Mouse (Mus musculus) myocyte (in vitro differentiated cells): ENCODE measurements around the gene Dph3. TPM values are rescaled to one million over a fixed set of nuclear protein-coding genes. Genes with fewer than 3 reads are reported as not detected.
"Not testable (repeated sequence)": the region's sequence is repeated elsewhere in the genome, so short reads cannot be mapped to it uniquely, and the experiment has no call there.

Experiments
- H3K27me3 ChIP-seq: one replicate; pipeline ENCODE4 v1.6.1; 2011; ENCODE audit not compliant: control insufficient read depth, insufficient read depth, insufficient read length
- H3K36me3 ChIP-seq: one replicate; pipeline ENCODE4 v1.6.1; 2011; ENCODE audit not compliant: control insufficient read depth, insufficient read depth
- H3K4me2 ChIP-seq: one replicate; pipeline ENCODE4 v1.6.1; 2011; ENCODE audit warnings: low read depth, control low read depth
- H3K4me3 ChIP-seq: one replicate; pipeline ENCODE4 v1.5.1; 2011; ENCODE audit warnings: mild to moderate bottlenecking, control low read depth, moderate library complexity
- H3K79me2 ChIP-seq: one replicate; pipeline ENCODE4 v1.6.1; 2011; ENCODE audit not compliant: control insufficient read depth, insufficient read depth
- H3ac ChIP-seq: one replicate; pipeline ENCODE4 v1.6.1; 2011; ENCODE audit not compliant: control insufficient read depth, insufficient read length
- CEBPB ChIP-seq: IDR thresholded peaks from 2 replicates; pipeline ENCODE4 v1.6.1; 2011; ENCODE audit warnings: mild to moderate bottlenecking, moderate library complexity; ENCODE audit not compliant: poor library complexity, insufficient read depth, severe bottlenecking
- E2F4 ChIP-seq: IDR thresholded peaks from one replicate; pipeline ENCODE4 v1.6.1; 2011; ENCODE audit warnings: mild to moderate bottlenecking, control low read depth, moderate library complexity; ENCODE audit not compliant: insufficient read depth
- MAX ChIP-seq: IDR thresholded peaks from one replicate; pipeline ENCODE4 v1.6.1; 2011; ENCODE audit warnings: low read depth, mild to moderate bottlenecking, control low read depth
- MYOD1 ChIP-seq, 3 experiments: IDR thresholded peaks; one replicate each; pipeline ENCODE4 v1.6.1; 2011; ENCODE audit warnings: control low read depth in 2 of 3, low read depth in 2 of 3, mild to moderate bottlenecking in 2 of 3, moderate library complexity in 1 of 3; ENCODE audit not compliant: insufficient read length in 2 of 3, control insufficient read depth in 1 of 3
- MYOG ChIP-seq, 3 experiments: IDR thresholded peaks; one replicate each; pipeline ENCODE4 v1.6.1; 2011; ENCODE audit warnings: control low read depth in 2 of 3, low read depth in 2 of 3, mild to moderate bottlenecking in 2 of 3; ENCODE audit not compliant: insufficient read length in 2 of 3, control insufficient read depth in 1 of 3, insufficient read depth in 1 of 3
- POLR2A ChIP-seq: IDR thresholded peaks from one replicate; pipeline ENCODE4 v1.6.1; 2011; ENCODE audit warnings: low read depth, mild to moderate bottlenecking, control low read depth, moderate library complexity; ENCODE audit not compliant: insufficient read length
- POLR2AphosphoS2 ChIP-seq: IDR thresholded peaks from one replicate; pipeline ENCODE4 v1.6.1; 2011; ENCODE audit warnings: low read depth, control low read depth; ENCODE audit not compliant: insufficient read length
- REST ChIP-seq: IDR thresholded peaks from one replicate; pipeline ENCODE4 v1.6.1; 2011; ENCODE audit warnings: mild to moderate bottlenecking, control low read depth, moderate library complexity; ENCODE audit not compliant: insufficient read depth, insufficient read length
- SRF ChIP-seq: IDR thresholded peaks from one replicate; pipeline ENCODE4 v1.6.1; 2011; ENCODE audit warnings: low read depth; ENCODE audit not compliant: control insufficient read depth, insufficient read length
- TCF12 ChIP-seq: IDR thresholded peaks from one replicate; pipeline ENCODE4 v1.6.1; 2011; ENCODE audit warnings: mild to moderate bottlenecking, control low read depth; ENCODE audit not compliant: poor library complexity, insufficient read depth, severe bottlenecking
- TCF3 ChIP-seq: IDR thresholded peaks from one replicate; pipeline ENCODE4 v1.6.1; 2011; ENCODE audit warnings: low read depth, control low read depth; ENCODE audit not compliant: insufficient read length
- USF1 ChIP-seq: IDR thresholded peaks from one replicate; pipeline ENCODE4 v1.6.1; 2011; ENCODE audit warnings: low read depth, mild to moderate bottlenecking, control low read depth, moderate library complexity
- polyA plus RNA-seq: library from polyadenylated mRNA; unstranded; fragments of >200 nt; fragmentation: generic; extraction: Trizol; gene quantifications from one replicate; pipeline ENCODE4 v1.2.1, GENCODE M21; 2012; ENCODE audit warnings: missing spikeins

The Dph3 gene
- polyA plus RNA-seq, 1 experiment = 72.2 TPM

DNA sequence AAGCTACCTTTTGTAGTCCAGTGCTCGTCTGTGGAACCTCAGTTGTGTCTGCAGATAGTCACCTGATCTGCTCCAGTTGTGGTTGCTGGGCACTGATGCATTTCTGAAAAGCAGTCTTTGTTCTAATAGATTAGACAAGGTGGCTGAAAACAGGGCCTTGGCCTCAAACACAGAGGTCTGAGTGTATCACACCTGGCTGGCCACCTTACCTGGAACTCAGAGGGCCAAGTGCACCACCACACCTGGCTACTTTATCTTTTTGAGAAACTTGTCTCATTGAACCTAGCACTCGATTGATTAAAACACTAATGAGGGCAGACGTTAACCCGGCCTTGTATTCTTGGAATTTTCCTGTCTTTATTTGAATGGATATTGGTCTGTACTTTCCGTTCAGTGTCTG is 10.1 kb upstream of the Dph3 start:
- peaks cover 63% of the 10 kb centered on the region for H3K36me3 ChIP-seq
- no peak overlapping the region for H3ac ChIP-seq
- H3K27me3 ChIP-seq = no peaks in the 10 kb centered on the region
- no peak for TF ChIP-seq CEBPB
- no peak for TF ChIP-seq MYOD1 (IDR thresholded peaks at IDR 0.05; ENCODE audit: control insufficient read depth in 1 of 3, insufficient read length in 2 of 3, low read depth in 2 of 3)
- TF ChIP-seq POLR2A = no peak
- TF ChIP-seq SRF = no peak
- no peak for TF ChIP-seq TCF3
- no peak overlapping the region for H3K4me3 ChIP-seq
- no peaks in the 10 kb centered on the region for H3K79me2 ChIP-seq
- no peak overlapping the region for H3K4me2 ChIP-seq

- H3K4me3 ChIP-seq = no peak overlapping the region
- no peak overlapping the region for H3ac ChIP-seq
- peaks cover 2% of the 10 kb centered on the region for H3K79me2 ChIP-seq
- no peaks in the 10 kb centered on the region for H3K27me3 ChIP-seq
- H3K4me2 ChIP-seq = no peak overlapping the region
- TF ChIP-seq TCF3 = no peak
- no peak for TF ChIP-seq TCF12
- TF ChIP-seq MYOG (IDR thresholded peaks at IDR 0.05; ENCODE audit: control insufficient read depth in 1 of 3, insufficient read depth in 1 of 3, insufficient read length in 2 of 3, low read depth in 2 of 3) = no peak
- no peak for TF ChIP-seq REST
- TF ChIP-seq USF1 = no peak
- TF ChIP-seq POLR2A = no peak
- TF ChIP-seq POLR2AphosphoS2 = no peak
- TF ChIP-seq MYOD1 (IDR thresholded peaks at IDR 0.05; ENCODE audit: control insufficient read depth in 1 of 3, insufficient read length in 2 of 3, low read depth in 2 of 3) = no peak
- TF ChIP-seq CEBPB = no peak
- no peak for TF ChIP-seq MAX
- no peak for TF ChIP-seq SRF
- peaks cover 44% of the 10 kb centered on the region for H3K36me3 ChIP-seq
Observed at GRCm38 (mm10) chr14:32093500-32094117, 8.1 kb upstream of the Dph3 start.

GRCm38 (mm10) chr14:32093018-32093417 is 7.5 kb upstream of the Dph3 start:
- TF ChIP-seq TCF3 = no peak
- no peak for TF ChIP-seq MYOG (IDR thresholded peaks at IDR 0.05; ENCODE audit: control insufficient read depth in 1 of 3, insufficient read depth in 1 of 3, insufficient read length in 2 of 3, low read depth in 2 of 3)
- no peak for TF ChIP-seq POLR2AphosphoS2
- no peak for TF ChIP-seq POLR2A
- no peak for TF ChIP-seq SRF
- no peak for TF ChIP-seq CEBPB
- no peak for TF ChIP-seq MAX
- no peak for TF ChIP-seq E2F4
- Histone ChIP-seq H3K79me2 (peaks cover 8% of the 10 kb centered on the region), H3K4me2 (no peak overlapping the region), H3K27me3 (no peaks in the 10 kb centered on the region), H3K4me3 (no peak overlapping the region), H3ac (no peak overlapping the region), H3K36me3 (peaks cover 39% of the 10 kb centered on the region)

GRCm38 (mm10) chr14:32091704-32092103 is 6.2 kb upstream of the Dph3 start:
- TF ChIP-seq REST = no peak
- no peak for TF ChIP-seq TCF12
- TF ChIP-seq POLR2A = no peak
- TF ChIP-seq TCF3 = no peak
- no peak for TF ChIP-seq MYOD1 (IDR thresholded peaks at IDR 0.05; ENCODE audit: control insufficient read depth in 1 of 3, insufficient read length in 2 of 3, low read depth in 2 of 3)
- TF ChIP-seq CEBPB = no peak
- TF ChIP-seq MAX = no peak
- TF ChIP-seq POLR2AphosphoS2 = no peak
- TF ChIP-seq E2F4 = no peak
- no peak for TF ChIP-seq SRF
- TF ChIP-seq USF1 = no peak
- Histone ChIP-seq H3K4me2 (no peak overlapping the region), H3K4me3 (no peak overlapping the region), H3K27me3 (no peaks in the 10 kb centered on the region), H3ac (no peak overlapping the region), H3K79me2 (peaks cover 16% of the 10 kb centered on the region), H3K36me3 (peaks cover 28% of the 10 kb centered on the region)

DNA sequence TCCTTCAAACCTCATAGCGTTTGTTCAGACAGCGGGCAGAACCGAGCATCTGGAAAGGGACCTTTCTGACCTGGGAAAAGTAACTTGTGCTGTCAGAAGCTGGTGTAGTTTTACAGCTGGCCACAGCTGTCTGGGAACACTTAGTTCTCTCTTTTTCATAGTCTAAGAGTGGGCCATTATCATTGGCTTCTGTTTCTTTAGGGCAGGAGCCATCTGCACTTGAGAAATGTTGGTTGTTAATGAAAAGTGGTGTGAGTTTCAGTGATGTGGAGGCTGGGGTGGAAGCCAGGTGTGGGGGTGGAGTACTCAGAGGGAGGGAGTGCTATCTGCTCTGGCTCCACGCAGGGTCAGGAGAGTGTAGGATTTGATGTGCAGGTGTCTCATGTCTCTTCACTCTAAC is 5.6 kb upstream of the Dph3 start:
- Histone ChIP-seq H3K36me3 (peaks cover 24% of the 10 kb centered on the region), H3K27me3 (no peaks in the 10 kb centered on the region), H3K4me2 (no peak overlapping the region), H3K4me3 (no peak overlapping the region), H3ac (no peak overlapping the region), H3K79me2 (peaks cover 22% of the 10 kb centered on the region)
- TF ChIP-seq SRF (no peak), TCF3 (no peak), POLR2AphosphoS2 (no peak), E2F4 (no peak), TCF12 (no peak), POLR2A (no peak), MYOG (IDR thresholded peaks at IDR 0.05; ENCODE audit: control insufficient read depth in 1 of 3, insufficient read depth in 1 of 3, insufficient read length in 2 of 3, low read depth in 2 of 3) (no peak), MAX (no peak), USF1 (no peak), REST (no peak), MYOD1 (IDR thresholded peaks at IDR 0.05; ENCODE audit: control insufficient read depth in 1 of 3, insufficient read length in 2 of 3, low read depth in 2 of 3) (no peak), CEBPB (no peak)

- not testable (repeated sequence) for H3K4me3 ChIP-seq, H3ac ChIP-seq, H3K36me3 ChIP-seq, H3K27me3 ChIP-seq, H3K4me2 ChIP-seq
- H3K79me2 ChIP-seq = peaks cover 44% of the 10 kb centered on the region
Observed at GRCm38 (mm10) chr14:32087584-32088248, 2.2 kb upstream of the Dph3 start.
